ENCODE assay signal across 7 mouse cellular contexts in genomic region chr4:150281018-150281761, GRCm38 (mm10). TPM values are rescaled to one million over a fixed set of nuclear protein-coding genes. Genes with fewer than 3 reads are reported as not detected.
DNase-seq lines count a peak whose midpoint lies in the region; ATAC-seq lines count a peak whose summit lies in the region.

Gene Rere (plus strand): TSS chr4:150281646.

- H3K9me3 ChIP-seq in embryonic facial prominence, embryonic 10.5 days = no peaks in the 10 kb centered on the region
- no peaks in the 10 kb centered on the region for H3K9me3 ChIP-seq in limb, embryonic 10.5 days (replicated peaks)
- no peaks in the 10 kb centered on the region for H3K9me3 ChIP-seq in midbrain, embryonic 13.5 days

- peak within 1 kb of the TSS; percentile 97 for H3K27ac ChIP-seq in embryonic facial prominence, embryonic 10.5 days (replicated peaks)
- H3K27ac ChIP-seq in limb, embryonic 10.5 days = peak within 1 kb of the TSS; percentile 98
- peak within 1 kb of the TSS; percentile 97 for H3K27ac ChIP-seq in midbrain, embryonic 13.5 days

- H3K4me3 ChIP-seq in embryonic facial prominence, embryonic 10.5 days = peak within 1 kb of the TSS; percentile 100
- H3K4me3 ChIP-seq in limb, embryonic 10.5 days = peak within 1 kb of the TSS; percentile 100
- H3K4me3 ChIP-seq in midbrain, embryonic 13.5 days (replicated peaks) = peak within 1 kb of the TSS; percentile 87

- no peaks in the 10 kb centered on the region for H3K27me3 ChIP-seq in embryonic facial prominence, embryonic 10.5 days (replicated peaks; ENCODE audit: low read depth, poor library complexity, severe bottlenecking)
- H3K27me3 ChIP-seq in limb, embryonic 10.5 days (ENCODE audit: low read depth, poor library complexity, severe bottlenecking) = no peaks in the 10 kb centered on the region
- H3K27me3 ChIP-seq in midbrain, embryonic 13.5 days = no peaks in the 10 kb centered on the region

- peak within 1 kb of the TSS; percentile 84 for H3K4me2 ChIP-seq in midbrain, embryonic 13.5 days (replicated peaks)

- H3K4me1 ChIP-seq in embryonic facial prominence, embryonic 10.5 days = peaks cover 35% of the 10 kb centered on the region
- peaks cover 32% of the 10 kb centered on the region for H3K4me1 ChIP-seq in limb, embryonic 10.5 days
- H3K4me1 ChIP-seq in midbrain, embryonic 13.5 days (replicated peaks) = peaks cover 34% of the 10 kb centered on the region

- ATAC-seq in granulocyte monocyte progenitor cell, adult 5-6 weeks (replicated peaks; ENCODE audit: poor library complexity, severe bottlenecking) = peak; percentile 99
- ATAC-seq in midbrain, embryonic 13.5 days = peak; percentile 98

- DNase-seq in adrenal gland, postnatal 10 days = peak; percentile 99
- peak; percentile 98 for DNase-seq in embryonic facial prominence, embryonic 10.5 days (ENCODE audit: low spot score)
- DNase-seq in kidney, adult 11 months = peak; percentile 96
- DNase-seq in limb, embryonic 10.5 days (ENCODE audit: low spot score) = peak; percentile 100
- peak; percentile 98 for DNase-seq in spleen, adult 12 weeks (ENCODE audit: low spot score)

- under 1% methylated on average over 60 of the region's 60 CpGs for WGBS in embryonic facial prominence, embryonic 10.5 days
- WGBS in limb, embryonic 10.5 days = under 1% methylated on average over 59 of the region's 60 CpGs
- under 1% methylated on average over 60 of the region's 60 CpGs for WGBS in midbrain, embryonic 13.5 days

- H3K9ac ChIP-seq in midbrain, embryonic 13.5 days (replicated peaks) = peak within 1 kb of the TSS; percentile 99

- H3K36me3 ChIP-seq in embryonic facial prominence, embryonic 10.5 days (replicated peaks) = no peaks in the 10 kb centered on the region
- H3K36me3 ChIP-seq in limb, embryonic 10.5 days = no peaks in the 10 kb centered on the region
- no peaks in the 10 kb centered on the region for H3K36me3 ChIP-seq in midbrain, embryonic 13.5 days

RNA-seq across cellular contexts. Expression of gene Rere, which starts in this region (rescaled TPM):
- 100 to 1,000 TPM in 1 of 2 experiments, 10 to 100 TPM in 1; 85.3 to 118 TPM for total RNA-seq in adrenal gland, postnatal 10 days (2021)
- 26.1 and 31.4 TPM in 2 replicates for polyA plus RNA-seq in embryonic facial prominence, embryonic 10.5 days (2016; fragmentation: Nextera tagmentation; extraction: Ambion mirVana)
- 78.8 and 90.6 TPM in 2 replicates for total RNA-seq in granulocyte monocyte progenitor cell, adult 5-6 weeks (2014; fragmentation: Nextera tagmentation)
- 11.8 and 22.7 TPM in 2 replicates for total RNA-seq in granulocyte monocyte progenitor cell, adult 5-6 weeks (2017)
- 34.0 and 40.3 TPM in 2 replicates for polyA plus RNA-seq in limb, embryonic 10.5 days (2016; fragmentation: Nextera tagmentation; extraction: Ambion mirVana)
- polyA plus RNA-seq in midbrain, embryonic 13.5 days (2015; fragmentation: Nextera tagmentation; extraction: Ambion mirVana) = 42.4 and 43.6 TPM in 2 replicates

Comparison
In these comparisons a context has a peak if more than half of its experiments do, and no peak if none do; other contexts are left out.
1. Peak in every context shown above with its lines: DNase-seq, ATAC-seq, H3K4me3 ChIP-seq and H3K27ac ChIP-seq.